Comparison of ENCODE assay signal across 8 mouse cellular contexts in genomic region chr4:155774280-155774754, GRCm38 (mm10). TPM values are rescaled to one million over a fixed set of nuclear protein-coding genes. Genes with fewer than 3 reads are reported as not detected.
DNase-seq lines count a peak whose midpoint lies in the region; ATAC-seq lines count a peak whose summit lies in the region.

TSS of gene Vwa1 (minus strand) at chr4:155774698.

- peak; percentile 95 for DNase-seq in ZHBTc4 (ENCODE audit: low read depth, low spot score)
- DNase-seq in cerebellum, postnatal 4 days (ENCODE audit: low spot score in 2 of 2) = peak; percentile 53 to 74
- peak; percentile 93 for DNase-seq in gastrocnemius, adult 18-20 months (ENCODE audit: low spot score)
- DNase-seq in left cerebral cortex, adult 18-20 months (ENCODE audit: low spot score in 2 of 2) = peak; percentile 87 to 90
- DNase-seq in right cerebral cortex, postnatal 14 days = peak; percentile 83
- DNase-seq in urinary bladder, postnatal 25 days (ENCODE audit: low spot score) = peak; percentile 94

- peaks cover 40% of the 10 kb centered on the region for H3K4me1 ChIP-seq in hindbrain, embryonic 15.5 days (replicated peaks)

- no peaks in the 10 kb centered on the region for H3K9me3 ChIP-seq in hindbrain, embryonic 15.5 days

- H3K4me2 ChIP-seq in hindbrain, embryonic 15.5 days = peak within 1 kb of the TSS; percentile 65

- H3K27ac ChIP-seq in hindbrain, embryonic 15.5 days (replicated peaks) = peak within 1 kb of the TSS; percentile 75

- peak within 1 kb of the TSS; percentile 39 for H3K4me3 ChIP-seq in hindbrain, embryonic 15.5 days

- ATAC-seq in hindbrain, embryonic 15.5 days (ENCODE audit: low FRiP score, low read depth) = peak; percentile 85
- ATAC-seq in megakaryocyte, adult 5-6 weeks (ENCODE audit: poor library complexity, severe bottlenecking) = peak; percentile 58

- WGBS in hindbrain, embryonic 15.5 days = 1% methylated on average over 35 of the region's 35 CpGs

- H3K9ac ChIP-seq in hindbrain, embryonic 15.5 days = peak within 1 kb of the TSS; percentile 34

- peaks cover 12% of the 10 kb centered on the region for H3K27me3 ChIP-seq in hindbrain, embryonic 15.5 days

- H3K36me3 ChIP-seq in hindbrain, embryonic 15.5 days = no peaks in the 10 kb centered on the region

RNA-seq across cellular contexts. Expression of gene Vwa1, which starts in this region (rescaled TPM):
- 1 to 10 TPM; 5.3 to 9.7 TPM for total RNA-seq in gastrocnemius, adult 18-20 months (2021)
- 32.2 and 33.7 TPM in 2 replicates for polyA plus RNA-seq in hindbrain, embryonic 15.5 days (2015; fragmentation: Nextera tagmentation; extraction: Ambion mirVana)
- 10 to 100 TPM; 15.6 to 17.6 TPM for total RNA-seq in left cerebral cortex, adult 18-20 months (2021)
- not detected in 2 replicates for total RNA-seq in megakaryocyte, adult 5-6 weeks (2015)
- 0.20 TPM in 1 of 2 replicates, not detected in the other for total RNA-seq in megakaryocyte, adult 5-6 weeks (2017)

Comparison
In these comparisons a context has a peak if more than half of its experiments do, and no peak if none do; other contexts are left out.
1. Peak in every context shown above with its lines: DNase-seq, ATAC-seq, H3K4me3 ChIP-seq and H3K27ac ChIP-seq.
2. RNA of gene Vwa1 (total RNA-seq): 15.6 to 17.6 TPM in left cerebral cortex, adult 18-20 months and 5.3 to 9.7 TPM in gastrocnemius, adult 18-20 months; 0.20 TPM in megakaryocyte, adult 5-6 weeks; every median in the first group is over 4 times any median in the second.
3. Peak in ATAC-seq in megakaryocyte, adult 5-6 weeks; RNA of the gene not detected or under 1 TPM.